15 mouse cellular contexts compared by ENCODE assay signal in the genomic region with DNA sequence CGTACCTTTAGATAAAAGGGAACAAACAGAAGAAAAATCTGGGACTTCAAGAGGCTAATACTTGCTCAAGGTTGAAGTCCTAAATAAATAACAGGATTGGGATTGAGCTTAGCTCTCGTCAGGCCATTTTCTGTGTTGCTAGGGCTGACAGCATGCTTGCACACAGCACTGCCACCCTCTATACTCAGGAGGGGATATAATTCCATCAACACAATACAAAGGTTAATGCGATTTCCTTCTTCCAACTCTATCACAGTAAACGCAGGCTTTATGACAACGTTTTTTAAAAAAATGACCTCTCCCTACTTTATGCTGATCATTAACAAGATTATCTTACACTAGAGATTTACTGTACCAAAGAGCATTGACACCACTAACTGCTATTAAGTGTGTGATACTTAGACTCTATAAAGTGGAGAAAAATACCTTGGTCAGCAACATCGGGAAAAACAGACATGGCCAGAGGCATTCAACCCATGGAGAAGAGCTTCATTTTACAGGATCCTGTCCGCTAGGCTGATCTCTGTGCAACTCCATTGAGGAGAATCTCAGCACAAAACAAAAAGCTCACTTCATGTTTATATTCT.
"Had no signal": no experiment of that assay in that cellular context is flagged by ENCODE, and none has a peak within 500 bp of the region (broad histone marks: within the 10 kb centered on the region; RNA-seq: fewer than 3 reads in every experiment).

No protein-coding gene starts in this region.

- H3K4me1 ChIP-seq: neural tube, embryonic 13.5 days; neural tube, embryonic 15.5 days; stomach, embryonic 15.5 days had no signal

- H3K9me3 ChIP-seq: neural tube, embryonic 13.5 days; neural tube, embryonic 15.5 days; stomach, embryonic 15.5 days had no signal

- H3K4me3 ChIP-seq: neural tube, embryonic 13.5 days; neural tube, embryonic 15.5 days; stomach, embryonic 15.5 days had no signal

- H3K9ac ChIP-seq: neural tube, embryonic 13.5 days; neural tube, embryonic 15.5 days; stomach, embryonic 15.5 days had no signal

- H3K27ac ChIP-seq: neural tube, embryonic 13.5 days; neural tube, embryonic 15.5 days; stomach, embryonic 15.5 days; stomach, postnatal 0 days had no signal

- DNase-seq: right cerebral cortex, adult 18-20 months; right cerebral cortex, postnatal 14 days; right cerebral cortex, postnatal 25 days; right cerebral cortex, postnatal 4 days; spleen, adult 18-20 months; thymus, adult 18-20 months; thymus, adult 2 months; thymus, postnatal 14 days; thymus, postnatal 25 days; thymus, postnatal 36 days; thymus, postnatal 4 days had no signal

- H3K27me3 ChIP-seq: neural tube, embryonic 13.5 days; neural tube, embryonic 15.5 days; stomach, embryonic 15.5 days had no signal

- H3K4me2 ChIP-seq: neural tube, embryonic 13.5 days; neural tube, embryonic 15.5 days; stomach, embryonic 15.5 days had no signal

- H3K36me3 ChIP-seq: neural tube, embryonic 13.5 days; neural tube, embryonic 15.5 days; stomach, embryonic 15.5 days had no signal
